Mouse (Mus musculus) lung, postnatal 36 days (tissue): ENCODE results near the gene Gprin3.

Source experiments
- DNase-seq: peaks from one replicate; pipeline ENCODE4 v3.0.0; 2022; ENCODE audit warnings: mixed read lengths

Gene Gprin3

DNA sequence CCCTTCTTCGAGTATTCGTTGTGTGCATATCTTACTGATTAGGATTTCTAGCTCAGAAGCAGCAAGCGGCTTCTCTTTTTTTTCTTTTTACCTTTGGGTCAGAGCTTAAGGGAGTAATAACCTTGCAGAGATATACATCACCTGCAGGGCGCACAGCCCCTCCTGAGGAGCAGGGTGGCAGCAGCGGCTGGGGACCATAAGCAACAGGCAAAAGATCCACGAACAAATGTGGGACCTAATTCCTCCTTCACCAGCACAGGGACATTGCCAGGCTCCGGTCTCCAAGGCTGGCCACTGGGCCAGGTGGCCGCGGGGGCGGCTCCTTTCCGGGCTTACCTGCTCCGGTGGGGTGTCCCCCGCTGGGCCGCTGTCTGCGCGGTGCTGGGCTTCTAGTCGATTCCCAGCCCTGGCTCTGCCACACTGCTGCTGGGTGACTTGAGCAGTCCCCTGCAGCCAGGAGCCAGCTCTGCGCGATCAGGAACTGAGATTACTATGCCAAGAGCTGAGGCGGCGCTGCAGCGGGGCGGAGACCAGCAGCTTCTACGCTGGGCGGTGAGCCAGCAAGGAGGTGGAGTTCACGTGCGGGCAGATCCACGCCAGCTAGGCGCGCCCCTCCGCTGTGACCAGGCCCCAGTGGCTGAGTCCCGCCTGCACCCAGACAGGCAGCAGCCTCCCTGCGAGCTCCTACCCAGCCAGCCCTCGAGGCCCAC lies at the start of gene Gprin3:
Gene Gprin3, minus strand, starts transcription at position 471 of the 710 bp plus-strand sequence.
- DNase-seq, result peak; percentile 95

GRCm38 (mm10) chr6:59458861-59459260 lies 32.8 kb upstream of the Gprin3 start:
- no peak for DNase-seq

GRCm38 (mm10) chr6:59456116-59456515 lies 30.0 kb upstream of the Gprin3 start:
- no peak for DNase-seq

DNA sequence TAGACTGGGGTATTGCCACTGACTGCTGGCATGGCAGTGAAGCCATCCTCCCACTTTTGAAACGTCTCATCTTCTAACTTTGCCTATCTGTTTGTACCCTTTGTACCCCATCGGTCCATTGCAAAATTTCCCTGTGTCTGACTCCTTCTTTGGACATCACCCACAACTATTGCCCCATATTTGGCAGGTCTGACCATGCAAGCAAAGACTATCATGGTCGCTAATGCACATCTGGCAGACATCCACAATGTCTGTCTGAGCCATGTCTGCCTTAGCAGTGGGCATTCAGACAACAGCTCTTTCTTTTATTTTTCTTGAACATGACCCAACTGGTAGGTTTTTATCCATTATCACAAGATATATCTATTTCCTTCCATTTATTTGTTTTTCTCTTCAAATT lies 25.3 kb upstream of the Gprin3 start:
- peak; percentile 1 for DNase-seq

DNA sequence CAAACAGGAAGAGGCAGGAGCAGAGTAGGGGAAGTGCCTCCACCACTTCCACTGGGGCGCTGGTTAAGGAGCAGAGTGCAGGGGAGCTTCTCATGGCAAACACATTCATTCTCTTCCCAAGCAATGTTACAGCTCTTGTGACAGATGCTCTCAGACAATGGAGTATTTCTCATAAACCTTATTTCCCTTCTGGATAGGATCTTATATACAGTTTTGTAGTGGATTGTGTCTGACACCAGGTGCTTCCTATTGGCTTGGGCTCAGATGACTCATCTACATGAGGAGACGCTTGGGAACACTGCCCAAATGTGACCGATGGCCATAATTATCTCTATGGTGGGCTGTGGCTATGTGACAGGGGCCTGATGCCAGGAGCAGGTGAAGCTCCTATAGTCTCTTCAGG lies 19.0 kb upstream of the Gprin3 start:
- DNase-seq, result no peak

DNA sequence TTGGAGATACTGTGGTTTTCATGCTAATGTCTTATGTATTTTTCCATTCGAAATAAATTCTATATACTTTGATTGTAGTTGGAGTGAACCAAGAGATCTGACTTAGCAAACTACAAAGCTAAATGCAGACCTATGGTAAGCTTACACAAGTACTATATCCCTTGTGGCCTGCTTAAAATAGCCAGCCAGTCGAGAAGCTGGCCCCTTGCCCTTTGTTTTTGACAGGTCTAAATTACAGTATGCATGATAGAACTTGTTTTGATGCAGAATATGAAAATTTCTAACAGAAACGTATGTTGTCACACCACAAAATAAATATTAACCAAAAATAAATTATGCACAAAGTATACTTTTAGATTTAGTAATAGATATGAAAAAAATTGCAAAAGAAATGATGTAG lies 9.8 kb upstream of the Gprin3 start:
- no peak for DNase-seq

GRCm38 (mm10) chr6:59433116-59433515 lies 7.0 kb upstream of the Gprin3 start:
- DNase-seq, result no peak

GRCm38 (mm10) chr6:59426534-59426885 lies 416 bp upstream of the Gprin3 start:
- DNase-seq, result no peak

GRCm38 (mm10) chr6:59424871-59425740 lies 988 bp downstream of the Gprin3 start:
- peak; percentile 59 for DNase-seq

DNA sequence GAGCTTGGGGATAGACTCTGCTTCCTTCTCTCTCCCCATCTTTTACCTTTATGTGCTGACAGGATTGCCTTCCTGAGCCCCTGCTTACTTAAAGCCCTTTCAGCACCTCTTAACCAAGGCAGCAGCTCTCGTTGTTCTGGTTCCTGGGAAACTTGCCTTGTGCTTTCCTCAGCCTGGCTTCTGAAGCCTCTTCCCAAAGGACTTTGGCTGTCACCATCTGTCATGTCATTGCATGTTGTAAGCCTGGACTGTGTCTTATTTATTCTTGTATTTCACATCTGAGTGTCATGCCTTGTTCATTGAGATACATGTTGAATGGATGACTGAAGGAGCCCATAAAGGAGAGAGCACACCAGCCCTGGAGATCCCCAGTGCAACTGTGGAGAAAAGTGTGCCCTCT lies 2.3 kb downstream of the Gprin3 start:
- DNase-seq, result no peak

DNA sequence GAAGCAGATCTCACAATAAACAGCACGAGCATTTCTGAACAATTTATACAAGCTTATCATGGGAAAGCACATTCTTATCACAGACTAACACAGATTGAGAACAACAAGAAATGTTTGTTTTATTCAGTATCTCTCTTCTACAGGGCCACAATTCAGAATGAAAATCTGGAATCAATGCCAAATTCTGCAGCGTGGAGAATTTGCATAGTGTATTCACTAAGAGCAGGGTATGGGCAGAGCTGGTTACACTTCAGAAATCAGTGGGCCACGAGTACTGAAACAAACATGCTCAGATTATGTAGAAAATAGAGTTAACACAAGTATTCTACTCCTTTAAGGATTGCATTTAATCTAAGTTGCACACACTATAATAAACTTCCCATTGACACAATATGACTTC lies 6.8 kb downstream of the Gprin3 start:
- no peak for DNase-seq

DNA sequence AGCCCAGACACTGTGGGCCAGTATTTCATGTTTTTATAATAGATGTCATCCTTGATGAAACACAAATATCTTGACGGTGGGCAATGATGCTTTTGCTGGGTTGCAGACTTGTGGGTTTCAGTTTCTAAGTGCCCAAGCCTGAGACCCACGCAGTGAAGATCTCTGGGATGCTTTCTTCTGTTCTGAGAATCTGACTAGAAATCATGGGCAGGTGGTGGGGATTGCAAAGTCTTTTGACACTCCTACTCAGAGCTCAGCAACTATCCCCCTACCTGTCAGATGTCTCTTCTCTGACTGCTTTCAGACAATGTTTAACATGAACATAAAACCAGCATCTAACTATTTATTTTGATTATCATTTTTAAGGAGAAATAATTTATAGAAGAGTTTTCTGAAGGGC lies 7.4 kb downstream of the Gprin3 start:
- no peak for DNase-seq

- DNase-seq, result peak; percentile 18
These were observed 11.3 kb downstream of the Gprin3 start for GRCm38 (mm10) chr6:59414816-59415215.

GRCm38 (mm10) chr6:59412417-59413346 lies 13.4 kb downstream of the Gprin3 start:
- peak; percentile 40 for DNase-seq

GRCm38 (mm10) chr6:59409001-59409700 lies 16.9 kb downstream of the Gprin3 start:
- no peak for DNase-seq

DNA sequence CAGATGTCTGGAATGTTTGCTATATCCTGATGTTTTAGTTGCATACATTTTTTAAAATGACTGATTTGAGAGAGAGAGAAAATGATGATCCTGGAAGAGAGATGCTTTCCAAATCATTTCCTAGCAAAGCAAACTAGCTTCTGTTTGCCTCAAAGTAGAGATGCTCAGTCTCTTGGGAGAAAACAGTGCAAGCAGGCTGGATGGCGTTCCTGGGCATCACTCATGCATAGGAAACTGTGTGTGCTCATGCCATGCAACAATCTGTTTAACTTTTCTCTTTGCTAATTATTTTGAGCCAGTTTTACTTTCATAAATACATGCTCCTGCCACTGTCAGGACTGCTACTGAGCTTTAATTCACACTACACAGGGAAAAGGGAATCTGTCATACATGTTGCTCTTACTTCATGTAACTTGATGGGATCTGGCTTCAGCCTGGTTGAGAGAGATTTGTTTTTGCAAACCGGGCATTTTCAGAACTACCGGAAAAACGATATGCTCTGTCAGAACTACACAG lies 18.6 kb downstream of the Gprin3 start:
- no peak for DNase-seq

GRCm38 (mm10) chr6:59390208-59390607 lies 35.9 kb downstream of the Gprin3 start:
- DNase-seq, result no peak

GRCm38 (mm10) chr6:59365300-59365699 lies 60.8 kb downstream of the Gprin3 start:
- no peak for DNase-seq

DNA sequence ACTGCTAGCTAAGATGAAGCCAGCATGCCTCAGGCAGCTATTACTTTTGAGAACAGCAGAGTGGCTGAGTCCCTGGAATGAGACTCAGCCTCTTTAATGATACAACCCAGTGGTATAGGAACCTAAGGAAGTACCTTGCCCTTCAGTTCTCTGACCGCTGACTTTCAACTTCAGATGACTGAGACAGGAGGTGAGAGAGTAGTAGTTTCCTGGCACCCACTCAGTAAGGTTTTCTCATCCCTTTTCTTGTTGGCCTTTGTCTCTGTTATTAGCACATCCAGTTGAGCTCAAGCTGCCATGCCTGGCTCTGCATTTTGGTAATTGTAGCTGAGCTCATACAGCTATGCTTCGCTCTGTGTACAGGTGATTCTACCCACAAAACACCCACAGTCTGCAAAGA lies 62.8 kb downstream of the Gprin3 start:
- DNase-seq, result no peak

- DNase-seq, result no peak
These were observed 71.2 kb downstream of the Gprin3 start for GRCm38 (mm10) chr6:59354943-59355342.

- DNase-seq, result no peak
These were observed 74.8 kb downstream of the Gprin3 start for GRCm38 (mm10) chr6:59351108-59351789.

- no peak for DNase-seq
These were observed 77.4 kb downstream of the Gprin3 start for GRCm38 (mm10) chr6:59348673-59349072.
